Mouse (Mus musculus) embryonic fibroblast, embryonic 13.5 days (primary cell): ENCODE results near the gene Zfp536.

ENCODE experiments used
- CTCF ChIP-seq: IDR thresholded peaks from 2 replicates; pipeline ENCODE4 v1.5.1; 2011; ENCODE audit warnings: mild to moderate bottlenecking, control low read depth, low read length, moderate library complexity, borderline replicate concordance; ENCODE audit not compliant: insufficient read depth
- POLR2A ChIP-seq: IDR thresholded peaks from 2 replicates; pipeline ENCODE4 v1.6.1; 2011; ENCODE audit warnings: low read depth, mild to moderate bottlenecking, control low read depth, low read length, moderate library complexity

DNA sequence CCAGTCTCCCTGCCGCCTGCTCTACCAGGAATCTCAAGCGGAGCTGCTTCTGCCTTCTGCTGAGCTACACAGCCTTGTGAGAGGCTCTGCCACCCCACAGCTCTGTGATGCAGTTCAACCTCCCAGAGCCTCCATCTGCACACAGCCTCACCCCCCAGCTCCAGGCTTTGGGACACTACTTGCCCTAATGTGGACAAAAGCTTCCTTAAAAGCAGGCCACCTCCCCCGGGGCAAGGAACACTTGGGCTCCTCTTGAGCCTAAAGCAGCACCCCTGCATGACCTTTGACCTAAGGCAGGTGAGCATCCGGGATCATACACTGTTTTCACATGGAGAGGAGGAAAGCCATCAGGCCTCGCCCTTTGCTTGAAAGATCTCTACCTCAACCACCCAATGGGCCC lies 219.0 kb downstream of the Zfp536 start:
- TF ChIP-seq CTCF, result no peak
- TF ChIP-seq POLR2A, result no peak
